Mouse (Mus musculus): ENCODE results near the gene Slc9a7. TPM values are rescaled to one million over a fixed set of nuclear protein-coding genes. Genes with fewer than 3 reads are reported as not detected.
A peak's percentile ranks its signal among the peaks of the same experiment; 100 is the strongest.

Gene Slc9a7
- 11.8 and 14.4 TPM in 2 replicates for polyA plus RNA-seq (2012; ENCODE audit: insufficient read depth, insufficient read length, missing spikeins)

DNA sequence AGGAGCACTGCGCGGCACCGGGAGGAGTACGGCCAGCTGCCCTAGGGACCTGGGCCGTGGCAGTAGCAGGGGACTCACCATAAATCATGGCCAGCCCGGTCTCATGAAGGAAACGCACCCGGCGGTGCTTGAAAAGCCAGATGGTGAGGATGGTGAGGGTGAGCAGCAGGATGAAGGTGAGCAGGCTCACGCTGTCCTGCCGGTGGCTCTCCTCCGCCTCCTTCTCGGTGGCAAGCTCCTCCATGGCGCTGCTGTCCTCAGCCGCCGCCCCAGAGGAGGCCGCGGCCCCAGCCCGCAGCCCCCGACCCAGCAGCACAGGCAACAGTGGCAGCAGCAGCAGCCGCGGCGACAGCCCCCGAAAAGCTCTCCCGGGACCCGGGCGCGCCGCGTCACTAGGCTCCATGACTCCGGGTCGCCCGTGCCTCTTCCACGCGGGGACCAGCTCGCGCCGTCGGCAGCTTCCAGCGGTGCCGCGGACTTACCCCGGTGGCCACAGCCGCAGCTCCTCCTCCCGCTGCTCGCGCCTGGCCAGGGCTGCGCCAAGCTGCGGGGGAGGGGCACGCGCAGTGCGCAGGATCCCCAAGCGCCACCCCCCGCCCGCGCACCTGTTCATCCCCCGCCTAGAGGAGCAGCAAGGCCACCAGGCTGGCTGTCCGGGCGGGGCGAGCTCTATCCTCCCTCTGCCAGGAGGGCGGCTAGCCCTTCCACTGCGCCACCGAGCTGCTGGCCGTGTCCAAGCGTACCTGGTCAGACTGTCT, at the start of gene Slc9a7:
TSS of gene Slc9a7 (minus strand) at position 526 of the 758 bp plus-strand sequence.
- no peak for TF ChIP-seq POLR2A (IDR thresholded peaks at IDR 0.05; ENCODE audit: borderline replicate concordance, low read depth, low read length)
- TF ChIP-seq CTCF (IDR thresholded peaks at IDR 0.05; ENCODE audit: low read depth, low read length), result no peak
- peaks cover 8% of the 10 kb centered on the region for H3K4me1 ChIP-seq (ENCODE audit: control insufficient read depth, insufficient read depth, low read length)
- H3K4me3 ChIP-seq (ENCODE audit: insufficient read depth, low read length), result peak within 1 kb of the TSS; percentile 86
- H3K27ac ChIP-seq (ENCODE audit: insufficient read depth, low read depth, low read length), result peak within 1 kb of the TSS; percentile 3; the same call in 1 of the 2 replicates

DNA sequence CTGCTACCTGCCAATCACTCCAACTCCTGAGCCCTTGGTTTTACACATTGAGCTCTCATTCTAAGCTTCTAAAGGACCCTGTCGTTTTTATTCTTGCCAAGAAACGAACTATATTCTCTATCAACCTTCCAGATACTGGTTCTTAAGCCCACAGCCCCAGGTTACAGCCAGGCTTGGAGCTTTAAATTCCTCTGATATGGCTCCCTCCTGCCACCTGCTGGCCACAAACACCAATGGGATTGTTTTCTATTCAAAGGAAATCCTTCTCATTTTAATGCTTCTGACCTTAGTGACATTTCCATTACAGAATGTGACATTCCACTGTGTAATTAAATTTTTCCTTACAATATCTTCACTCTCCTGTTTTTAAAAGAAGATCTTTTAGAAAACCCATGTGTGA, 44.1 kb upstream of the Slc9a7 start:
- H3K4me3 ChIP-seq (ENCODE audit: insufficient read depth, low read length), result no peak overlapping the region
- TF ChIP-seq POLR2A (IDR thresholded peaks at IDR 0.05; ENCODE audit: borderline replicate concordance, low read depth, low read length) (no peak), CTCF (IDR thresholded peaks at IDR 0.05; ENCODE audit: low read depth, low read length) (peak; percentile 38; the same call in 1 of the 2 replicates)

DNA sequence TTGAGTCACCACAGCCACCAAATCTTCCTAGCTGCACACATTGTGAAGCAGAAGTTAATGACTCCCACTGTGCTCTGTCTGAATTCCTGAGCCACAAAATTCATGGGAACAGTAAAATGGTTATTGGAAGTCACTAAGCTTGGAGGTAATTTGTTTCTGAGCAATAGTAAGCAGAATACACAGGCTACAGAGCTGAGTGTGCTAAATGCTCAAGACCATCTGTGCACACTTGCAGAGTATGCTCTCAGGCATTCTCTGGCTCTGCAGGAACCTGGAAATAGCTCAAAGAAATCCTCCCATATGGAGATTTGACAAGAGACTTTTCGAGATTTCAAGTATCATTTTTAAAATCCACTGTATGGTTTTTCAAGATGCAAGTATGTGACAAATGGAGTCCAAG, 41.1 kb upstream of the Slc9a7 start:
- TF ChIP-seq CTCF (IDR thresholded peaks at IDR 0.05; ENCODE audit: low read depth, low read length) (no peak), POLR2A (IDR thresholded peaks at IDR 0.05; ENCODE audit: borderline replicate concordance, low read depth, low read length) (no peak)
- Histone ChIP-seq H3K4me1 (ENCODE audit: control insufficient read depth, insufficient read depth, low read length) (peaks cover 7% of the 10 kb centered on the region), H3K27ac (ENCODE audit: insufficient read depth, low read depth, low read length) (no peak overlapping the region), H3K4me3 (ENCODE audit: insufficient read depth, low read length) (no peak overlapping the region)

More for the DNA sequence above, 44.1 kb upstream of the Slc9a7 start:
- Histone ChIP-seq H3K4me1 (ENCODE audit: control insufficient read depth, insufficient read depth, low read length) (peaks cover 7% of the 10 kb centered on the region), H3K27ac (ENCODE audit: insufficient read depth, low read depth, low read length) (0 out of 2 replicates have a peak overlapping the region, but pooled peaks have one; percentile 21)

DNA sequence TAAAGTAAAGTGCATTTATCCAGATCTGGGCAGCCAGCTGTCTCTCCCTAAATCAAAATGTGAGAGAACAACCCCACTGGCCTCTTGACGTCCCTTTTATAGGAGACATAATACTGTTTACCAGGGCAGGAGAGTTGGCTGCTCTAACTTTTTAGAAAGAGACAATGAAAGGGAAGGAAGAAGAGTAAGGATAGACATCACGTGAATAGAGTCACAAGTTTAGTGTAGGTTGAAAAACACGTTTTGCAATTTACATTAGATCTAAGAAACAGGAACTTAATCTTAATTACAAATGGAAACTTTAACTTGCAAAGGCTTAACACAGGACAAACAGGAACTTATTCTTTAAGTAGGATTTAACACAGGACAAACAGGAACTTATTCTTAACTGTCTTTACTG, 15.6 kb upstream of the Slc9a7 start:
- Histone ChIP-seq H3K4me3 (ENCODE audit: insufficient read depth, low read length) (no peak overlapping the region), H3K4me1 (ENCODE audit: control insufficient read depth, insufficient read depth, low read length) (peaks cover 15% of the 10 kb centered on the region), H3K27ac (ENCODE audit: insufficient read depth, low read depth, low read length) (peak overlapping the region; percentile 99)
- TF ChIP-seq POLR2A (IDR thresholded peaks at IDR 0.05; ENCODE audit: borderline replicate concordance, low read depth, low read length), result no peak
- no peak for TF ChIP-seq CTCF (IDR thresholded peaks at IDR 0.05; ENCODE audit: low read depth, low read length)

DNA sequence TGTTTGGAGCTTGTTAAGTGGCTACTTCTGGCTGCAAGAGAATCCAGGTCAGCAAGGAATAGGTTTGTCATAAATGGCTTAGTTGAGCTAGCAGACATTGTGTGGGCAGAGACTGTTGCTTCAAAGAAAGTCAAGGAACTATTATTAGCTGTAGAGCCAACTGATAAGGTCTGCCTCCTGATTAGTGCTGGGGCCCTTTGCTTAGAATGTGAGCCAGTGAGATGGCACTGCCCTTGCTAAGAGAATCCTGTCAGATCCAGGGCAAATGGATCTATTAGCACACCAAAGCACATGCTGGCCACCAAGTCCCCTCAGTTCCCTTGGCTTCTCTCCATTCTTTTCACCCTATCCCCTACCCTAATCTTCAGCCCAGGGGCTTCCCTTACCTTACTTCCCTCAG, 14.3 kb upstream of the Slc9a7 start:
- TF ChIP-seq CTCF (IDR thresholded peaks at IDR 0.05; ENCODE audit: low read depth, low read length) (no peak), POLR2A (IDR thresholded peaks at IDR 0.05; ENCODE audit: borderline replicate concordance, low read depth, low read length) (no peak)
- Histone ChIP-seq H3K27ac (ENCODE audit: insufficient read depth, low read depth, low read length) (peak overlapping the region; percentile 26), H3K4me1 (ENCODE audit: control insufficient read depth, insufficient read depth, low read length) (peaks cover 15% of the 10 kb centered on the region), H3K4me3 (ENCODE audit: insufficient read depth, low read length) (no peak overlapping the region)

DNA sequence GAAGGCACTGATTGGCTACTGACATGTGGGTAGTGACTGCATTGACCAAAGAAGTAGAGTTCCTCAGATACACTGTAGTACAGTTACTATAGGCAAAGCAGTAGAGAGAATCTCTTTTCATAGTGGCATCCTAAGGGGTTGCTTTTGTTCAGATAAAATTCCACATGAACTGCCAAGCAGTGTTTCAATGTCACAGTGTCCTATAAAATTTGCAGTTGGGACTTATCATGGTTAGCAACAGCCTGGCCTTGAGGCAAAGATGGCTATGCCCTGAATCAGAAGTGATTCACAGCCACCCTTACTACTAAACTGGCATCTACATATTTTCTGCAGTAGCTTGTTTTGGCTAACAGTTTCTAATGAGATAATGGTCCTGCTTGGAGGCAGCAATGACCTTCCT, 11.7 kb upstream of the Slc9a7 start:
- H3K4me1 ChIP-seq (ENCODE audit: control insufficient read depth, insufficient read depth, low read length), result peaks cover 15% of the 10 kb centered on the region
- H3K4me3 ChIP-seq (ENCODE audit: insufficient read depth, low read length), result no peak overlapping the region
- TF ChIP-seq CTCF (IDR thresholded peaks at IDR 0.05; ENCODE audit: low read depth, low read length) (no peak), POLR2A (IDR thresholded peaks at IDR 0.05; ENCODE audit: borderline replicate concordance, low read depth, low read length) (no peak)
- no peak overlapping the region for H3K27ac ChIP-seq (ENCODE audit: insufficient read depth, low read depth, low read length)

DNA sequence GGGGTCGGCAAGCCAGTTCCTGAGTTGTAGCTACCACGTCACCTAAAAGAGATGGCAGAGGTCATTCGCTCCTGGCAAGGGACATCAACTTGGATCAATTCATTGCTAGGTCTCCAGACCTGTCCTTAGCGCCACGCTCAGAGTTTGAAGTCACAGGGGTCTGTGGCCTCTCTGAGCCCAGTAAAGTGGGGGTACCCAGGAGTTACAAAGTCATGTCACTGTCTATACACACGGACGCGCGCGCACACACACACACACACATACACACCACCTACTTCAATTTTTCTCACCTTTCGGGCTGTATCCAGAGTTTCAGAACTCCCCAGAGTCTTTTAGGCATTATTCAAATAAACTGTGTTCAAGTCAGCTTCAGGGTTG, 422 bp upstream of the Slc9a7 start:
- Histone ChIP-seq H3K4me3 (ENCODE audit: insufficient read depth, low read length) (peak overlapping the region; percentile 86), H3K4me1 (ENCODE audit: control insufficient read depth, insufficient read depth, low read length) (peaks cover 7% of the 10 kb centered on the region; the same call in 1 of the 2 replicates), H3K27ac (ENCODE audit: insufficient read depth, low read depth, low read length) (no peak overlapping the region)
- TF ChIP-seq POLR2A (IDR thresholded peaks at IDR 0.05; ENCODE audit: borderline replicate concordance, low read depth, low read length), result no peak
- TF ChIP-seq CTCF (IDR thresholded peaks at IDR 0.05; ENCODE audit: low read depth, low read length), result no peak

DNA sequence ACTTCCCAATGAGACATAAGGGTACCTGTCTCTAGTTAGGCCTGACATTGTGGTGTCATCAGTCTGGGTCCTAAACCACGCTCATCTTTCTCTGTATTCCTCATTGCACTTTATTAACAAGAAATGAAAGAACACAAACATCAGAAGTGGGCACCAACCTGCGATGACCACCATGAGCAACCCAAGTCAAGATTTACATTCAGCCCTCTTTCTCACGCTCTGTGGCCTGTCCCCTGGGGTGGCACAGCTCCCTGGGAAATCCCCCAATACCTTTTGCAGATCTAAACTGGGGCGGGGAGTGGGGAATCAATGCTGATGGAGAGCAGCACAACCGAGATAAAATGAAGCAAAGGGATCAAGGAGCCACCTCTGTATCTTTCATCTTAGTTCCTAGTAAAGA, 892 bp downstream of the Slc9a7 start:
- peak overlapping the region; percentile 86 for H3K4me3 ChIP-seq (ENCODE audit: insufficient read depth, low read length)
- peaks cover 14% of the 10 kb centered on the region for H3K4me1 ChIP-seq (ENCODE audit: control insufficient read depth, insufficient read depth, low read length)
- no peak overlapping the region for H3K27ac ChIP-seq (ENCODE audit: insufficient read depth, low read depth, low read length)
- TF ChIP-seq CTCF (IDR thresholded peaks at IDR 0.05; ENCODE audit: low read depth, low read length), result no peak
- no peak for TF ChIP-seq POLR2A (IDR thresholded peaks at IDR 0.05; ENCODE audit: borderline replicate concordance, low read depth, low read length)

DNA sequence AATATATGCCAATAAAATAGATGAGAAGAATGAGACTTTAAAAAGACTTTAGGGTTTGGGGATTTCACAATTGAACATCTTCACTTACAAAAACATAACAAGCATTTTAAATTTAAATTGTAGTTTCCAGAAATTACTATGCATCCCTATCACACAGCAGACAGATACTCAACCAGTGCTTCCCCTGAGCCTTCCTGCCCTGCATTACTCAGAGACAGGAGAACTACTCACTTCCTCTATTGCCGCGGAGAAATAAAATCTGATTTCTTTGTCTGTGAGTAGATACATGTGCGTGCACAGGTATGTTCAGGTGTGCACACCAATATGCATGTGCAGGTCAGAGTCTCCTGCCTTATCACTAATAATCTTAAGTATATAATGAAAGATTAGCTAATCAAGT, 2.9 kb downstream of the Slc9a7 start:
- H3K27ac ChIP-seq (ENCODE audit: insufficient read depth, low read depth, low read length), result no peak overlapping the region
- TF ChIP-seq CTCF (IDR thresholded peaks at IDR 0.05; ENCODE audit: low read depth, low read length), result no peak
- TF ChIP-seq POLR2A (IDR thresholded peaks at IDR 0.05; ENCODE audit: borderline replicate concordance, low read depth, low read length), result no peak
- H3K4me1 ChIP-seq (ENCODE audit: control insufficient read depth, insufficient read depth, low read length), result peaks cover 14% of the 10 kb centered on the region
- 0 out of 2 replicates have a peak overlapping the region, but pooled peaks have one; percentile 10 for H3K4me3 ChIP-seq (ENCODE audit: insufficient read depth, low read length)

DNA sequence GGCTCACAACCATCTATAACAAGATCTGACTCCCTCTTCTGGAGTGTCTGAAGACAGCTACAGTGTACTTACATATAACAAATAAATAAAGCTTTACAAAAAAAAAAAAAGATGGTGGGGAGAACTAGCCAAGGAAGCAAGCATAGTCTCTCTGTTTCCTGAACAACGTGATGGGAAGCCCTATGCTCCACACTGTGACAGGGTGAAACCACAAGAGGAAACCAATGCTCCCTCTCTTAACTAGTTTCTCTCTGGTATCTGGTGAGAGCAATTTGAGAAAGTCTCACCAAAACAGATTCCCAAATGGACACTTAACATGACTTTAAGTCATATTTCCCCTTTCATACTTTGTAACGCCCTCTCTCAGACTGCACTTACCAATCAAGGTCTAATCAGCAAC, 5.4 kb downstream of the Slc9a7 start:
- TF ChIP-seq CTCF (IDR thresholded peaks at IDR 0.05; ENCODE audit: low read depth, low read length) (no peak), POLR2A (IDR thresholded peaks at IDR 0.05; ENCODE audit: borderline replicate concordance, low read depth, low read length) (no peak)
- Histone ChIP-seq H3K4me3 (ENCODE audit: insufficient read depth, low read length) (no peak overlapping the region), H3K4me1 (ENCODE audit: control insufficient read depth, insufficient read depth, low read length) (peaks cover 14% of the 10 kb centered on the region), H3K27ac (ENCODE audit: insufficient read depth, low read depth, low read length) (peak overlapping the region; percentile 67)
